Mouse (Mus musculus): ENCODE measurements around the gene Gm13698.
"Not testable (repeated sequence)": the region's sequence is repeated elsewhere in the genome, so short reads cannot be mapped to it uniquely, and the experiment has no call there.

Gm13698 gene

DNA sequence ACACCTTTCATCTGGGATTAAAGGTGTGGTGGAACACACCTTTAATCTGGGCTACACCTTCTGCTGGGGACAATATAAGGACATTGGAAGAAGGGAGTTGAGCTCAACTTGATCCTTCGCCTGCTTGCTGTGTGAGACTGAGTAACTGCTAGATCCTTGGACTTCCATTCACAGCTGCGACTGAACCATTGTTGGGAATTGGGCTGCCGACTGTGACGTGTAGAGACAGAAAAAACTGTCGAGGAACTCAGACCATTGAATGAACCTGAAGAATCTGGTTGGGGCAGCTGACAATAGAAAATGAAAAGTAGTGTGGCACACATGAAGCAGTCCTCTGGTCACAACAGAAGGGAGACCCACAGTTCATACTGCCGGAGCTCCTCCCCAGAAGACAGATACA lies at the start of gene Gm13698:
Gene Gm13698 (plus strand): TSS at position 301 of the 400 bp plus-strand sequence.
- DNase-seq: not testable (repeated sequence)

DNA sequence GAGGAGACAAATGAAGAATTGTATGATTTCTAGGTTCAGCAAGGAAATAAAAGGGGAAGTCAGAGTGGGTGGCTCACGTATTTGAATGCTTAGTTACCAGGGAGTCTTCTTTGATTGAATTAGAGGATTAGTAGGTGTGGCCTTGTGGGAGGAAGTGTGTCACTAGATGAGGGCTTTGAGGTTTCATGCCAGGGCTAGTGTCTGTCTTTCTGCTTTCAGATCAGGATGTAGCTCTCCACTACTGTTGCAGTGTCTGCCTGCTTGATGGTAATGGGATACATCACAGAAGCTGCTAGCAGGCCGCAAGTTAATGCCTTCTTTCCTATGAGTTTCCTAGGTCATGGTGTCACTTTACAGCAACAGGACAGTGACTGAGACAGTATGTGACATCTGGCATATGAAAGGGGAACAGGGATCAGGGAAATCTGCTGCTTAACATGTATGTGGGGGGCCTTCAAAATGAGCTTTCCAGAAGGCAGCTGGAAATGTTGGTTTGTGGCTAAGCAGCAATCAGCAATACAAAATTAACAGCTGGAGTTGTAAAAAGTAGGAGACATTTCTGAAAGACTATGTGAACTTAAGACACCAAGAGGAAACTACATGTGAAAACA lies 25.9 kb upstream of the Gm13698 start:
- no peak for DNase-seq

DNA sequence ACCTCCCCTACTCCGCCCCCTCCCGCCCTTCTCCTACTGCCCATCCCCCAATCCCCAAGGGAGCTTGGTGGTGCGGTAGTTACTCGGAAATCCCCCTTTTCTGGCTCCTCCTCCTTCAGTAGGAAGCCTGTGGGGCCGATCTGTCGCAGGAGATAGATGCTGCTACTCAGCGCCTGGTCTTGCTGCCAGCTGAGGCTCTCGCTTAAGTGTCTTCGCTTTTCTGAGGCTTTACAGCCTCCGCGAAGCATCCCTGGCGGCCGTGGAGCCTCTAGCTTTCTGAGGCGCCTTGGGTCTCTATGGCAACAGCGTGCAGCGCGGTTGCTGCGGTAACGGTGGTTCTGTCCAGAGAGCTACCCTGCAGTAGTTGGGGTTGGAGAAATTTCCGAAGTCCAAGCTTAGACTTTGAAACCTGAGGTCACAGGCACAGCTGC lies 14.5 kb upstream of the Gm13698 start, which contains the start of gene Zswim2:
Gene Zswim2 (minus strand): TSS at position 298 of the 431 bp plus-strand sequence.
- peak; percentile 94 for DNase-seq

DNA sequence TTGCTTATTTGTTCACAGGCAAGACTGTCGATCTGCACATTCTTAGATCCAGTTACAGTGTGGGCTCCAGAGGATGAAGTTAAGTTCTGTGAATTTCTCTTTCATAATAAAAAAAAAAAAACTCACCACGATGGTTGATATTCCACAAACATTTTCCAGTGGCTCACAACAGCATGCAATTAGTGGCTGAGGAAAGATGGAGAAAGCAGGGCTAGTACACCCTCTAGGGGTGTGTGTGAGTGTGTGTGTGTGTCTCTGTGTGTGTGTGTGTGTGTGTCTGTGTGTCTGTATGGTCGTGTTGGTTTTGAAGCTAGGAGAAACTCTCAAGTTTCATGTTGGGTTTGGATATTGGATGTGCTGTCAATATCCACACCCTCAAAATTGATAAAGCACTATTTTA lies 14.1 kb upstream of the Gm13698 start:
- no peak for DNase-seq

DNA sequence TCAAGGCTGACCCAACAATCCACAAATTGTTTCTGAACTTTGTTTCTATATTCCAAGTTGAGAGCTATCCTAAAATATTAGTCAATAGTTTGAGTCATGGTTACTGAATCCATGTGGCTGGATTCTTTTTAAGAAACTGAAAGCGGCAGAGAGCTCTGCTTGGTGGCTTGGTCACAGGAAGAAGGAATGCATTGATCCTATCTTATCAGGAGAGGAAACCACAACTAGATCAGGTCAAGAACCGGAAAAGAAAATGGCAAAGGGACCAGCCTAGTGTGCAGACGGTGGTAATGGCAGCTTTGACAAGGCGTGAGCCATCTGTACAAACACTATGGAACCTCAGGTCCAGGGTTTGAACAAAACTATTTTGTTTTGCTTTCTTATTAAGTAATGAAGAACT lies 13.7 kb upstream of the Gm13698 start:
- DNase-seq: no peak

DNA sequence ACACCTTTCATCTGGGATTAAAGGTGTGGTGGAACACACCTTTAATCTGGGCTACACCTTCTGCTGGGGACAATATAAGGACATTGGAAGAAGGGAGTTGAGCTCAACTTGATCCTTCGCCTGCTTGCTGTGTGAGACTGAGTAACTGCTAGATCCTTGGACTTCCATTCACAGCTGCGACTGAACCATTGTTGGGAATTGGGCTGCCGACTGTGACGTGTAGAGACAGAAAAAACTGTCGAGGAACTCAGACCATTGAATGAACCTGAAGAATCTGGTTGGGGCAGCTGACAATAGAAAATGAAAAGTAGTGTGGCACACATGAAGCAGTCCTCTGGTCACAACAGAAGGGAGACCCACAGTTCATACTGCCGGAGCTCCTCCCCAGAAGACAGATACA lies 5.7 kb downstream of the Gm13698 start, which contains the start of gene Gm13693:
Gene Gm13693 (plus strand): TSS at position 301 of the 400 bp plus-strand sequence.
- not testable (repeated sequence) for DNase-seq

DNA sequence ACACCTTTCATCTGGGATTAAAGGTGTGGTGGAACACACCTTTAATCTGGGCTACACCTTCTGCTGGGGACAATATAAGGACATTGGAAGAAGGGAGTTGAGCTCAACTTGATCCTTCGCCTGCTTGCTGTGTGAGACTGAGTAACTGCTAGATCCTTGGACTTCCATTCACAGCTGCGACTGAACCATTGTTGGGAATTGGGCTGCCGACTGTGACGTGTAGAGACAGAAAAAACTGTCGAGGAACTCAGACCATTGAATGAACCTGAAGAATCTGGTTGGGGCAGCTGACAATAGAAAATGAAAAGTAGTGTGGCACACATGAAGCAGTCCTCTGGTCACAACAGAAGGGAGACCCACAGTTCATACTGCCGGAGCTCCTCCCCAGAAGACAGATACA lies 11.5 kb downstream of the Gm13698 start, which contains the start of gene Gm13695:
Gene Gm13695 (plus strand): TSS at position 301 of the 400 bp plus-strand sequence.
- not testable (repeated sequence) for DNase-seq

DNA sequence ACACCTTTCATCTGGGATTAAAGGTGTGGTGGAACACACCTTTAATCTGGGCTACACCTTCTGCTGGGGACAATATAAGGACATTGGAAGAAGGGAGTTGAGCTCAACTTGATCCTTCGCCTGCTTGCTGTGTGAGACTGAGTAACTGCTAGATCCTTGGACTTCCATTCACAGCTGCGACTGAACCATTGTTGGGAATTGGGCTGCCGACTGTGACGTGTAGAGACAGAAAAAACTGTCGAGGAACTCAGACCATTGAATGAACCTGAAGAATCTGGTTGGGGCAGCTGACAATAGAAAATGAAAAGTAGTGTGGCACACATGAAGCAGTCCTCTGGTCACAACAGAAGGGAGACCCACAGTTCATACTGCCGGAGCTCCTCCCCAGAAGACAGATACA lies 17.3 kb downstream of the Gm13698 start, which contains the start of gene Gm13696:
Gene Gm13696 (plus strand): TSS at position 301 of the 400 bp plus-strand sequence.
- DNase-seq: not testable (repeated sequence)

DNA sequence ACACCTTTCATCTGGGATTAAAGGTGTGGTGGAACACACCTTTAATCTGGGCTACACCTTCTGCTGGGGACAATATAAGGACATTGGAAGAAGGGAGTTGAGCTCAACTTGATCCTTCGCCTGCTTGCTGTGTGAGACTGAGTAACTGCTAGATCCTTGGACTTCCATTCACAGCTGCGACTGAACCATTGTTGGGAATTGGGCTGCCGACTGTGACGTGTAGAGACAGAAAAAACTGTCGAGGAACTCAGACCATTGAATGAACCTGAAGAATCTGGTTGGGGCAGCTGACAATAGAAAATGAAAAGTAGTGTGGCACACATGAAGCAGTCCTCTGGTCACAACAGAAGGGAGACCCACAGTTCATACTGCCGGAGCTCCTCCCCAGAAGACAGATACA lies 23.1 kb downstream of the Gm13698 start, which contains the start of gene Gm13694:
Gene Gm13694 (plus strand): TSS at position 301 of the 400 bp plus-strand sequence.
- DNase-seq: not testable (repeated sequence)

DNA sequence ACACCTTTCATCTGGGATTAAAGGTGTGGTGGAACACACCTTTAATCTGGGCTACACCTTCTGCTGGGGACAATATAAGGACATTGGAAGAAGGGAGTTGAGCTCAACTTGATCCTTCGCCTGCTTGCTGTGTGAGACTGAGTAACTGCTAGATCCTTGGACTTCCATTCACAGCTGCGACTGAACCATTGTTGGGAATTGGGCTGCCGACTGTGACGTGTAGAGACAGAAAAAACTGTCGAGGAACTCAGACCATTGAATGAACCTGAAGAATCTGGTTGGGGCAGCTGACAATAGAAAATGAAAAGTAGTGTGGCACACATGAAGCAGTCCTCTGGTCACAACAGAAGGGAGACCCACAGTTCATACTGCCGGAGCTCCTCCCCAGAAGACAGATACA lies 28.9 kb downstream of the Gm13698 start, which contains the start of gene Gm13697:
Gene Gm13697 (plus strand): TSS at position 301 of the 400 bp plus-strand sequence.
- not testable (repeated sequence) for DNase-seq

DNA sequence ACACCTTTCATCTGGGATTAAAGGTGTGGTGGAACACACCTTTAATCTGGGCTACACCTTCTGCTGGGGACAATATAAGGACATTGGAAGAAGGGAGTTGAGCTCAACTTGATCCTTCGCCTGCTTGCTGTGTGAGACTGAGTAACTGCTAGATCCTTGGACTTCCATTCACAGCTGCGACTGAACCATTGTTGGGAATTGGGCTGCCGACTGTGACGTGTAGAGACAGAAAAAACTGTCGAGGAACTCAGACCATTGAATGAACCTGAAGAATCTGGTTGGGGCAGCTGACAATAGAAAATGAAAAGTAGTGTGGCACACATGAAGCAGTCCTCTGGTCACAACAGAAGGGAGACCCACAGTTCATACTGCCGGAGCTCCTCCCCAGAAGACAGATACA lies 34.8 kb downstream of the Gm13698 start, which contains the start of gene Gm13691:
Gene Gm13691 (plus strand): TSS at position 301 of the 400 bp plus-strand sequence.
- DNase-seq: not testable (repeated sequence)

DNA sequence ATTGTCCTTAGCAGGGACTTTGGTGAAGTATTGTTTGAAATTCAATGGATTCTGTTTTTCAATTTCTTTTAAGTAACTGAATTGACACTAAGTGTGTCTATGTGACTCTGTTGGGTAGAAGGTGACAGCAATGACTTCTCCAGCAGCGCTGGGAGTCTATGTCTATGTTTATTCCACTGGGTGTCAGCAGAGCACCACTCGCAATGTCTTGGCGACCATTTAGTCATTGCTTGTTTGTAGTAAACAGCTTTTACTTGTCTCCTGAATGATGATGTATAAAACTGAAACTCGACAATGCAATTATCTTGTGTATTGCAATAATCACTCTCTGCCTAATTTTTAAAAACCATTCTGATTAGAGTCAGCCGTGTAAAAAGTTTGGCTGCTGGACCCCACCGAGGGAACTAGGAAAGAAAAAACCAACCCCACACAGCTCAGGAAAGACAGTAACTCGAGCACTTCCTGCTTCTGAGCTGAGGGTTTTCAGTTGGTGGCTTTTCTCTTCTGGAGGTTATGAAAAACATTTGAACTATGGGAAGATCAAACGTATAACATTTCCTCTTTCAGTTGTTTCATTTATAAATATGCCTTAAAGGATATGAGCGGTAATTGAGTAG lies 38.3 kb downstream of the Gm13698 start:
- DNase-seq: not testable (repeated sequence)

DNA sequence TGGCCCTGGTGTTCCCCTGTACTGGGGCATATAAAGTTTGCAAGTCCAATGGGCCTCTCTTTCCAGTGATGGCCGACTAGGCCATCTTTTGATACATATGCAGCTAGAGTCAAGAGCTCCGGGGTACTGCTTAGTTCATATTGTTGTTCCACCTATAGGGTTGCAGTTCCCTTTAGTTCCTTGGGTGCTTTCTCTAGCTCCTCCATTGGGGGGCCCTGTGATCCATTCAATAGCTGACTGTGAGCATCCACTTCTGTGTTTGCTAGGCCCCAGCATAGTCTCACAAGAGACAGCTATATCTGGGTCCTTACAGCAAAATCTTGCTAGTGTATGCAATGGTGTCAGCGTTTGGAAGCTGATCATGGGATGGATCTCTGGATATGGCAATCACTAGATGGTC lies 39.0 kb downstream of the Gm13698 start:
- DNase-seq: not testable (repeated sequence)
